ENCODE assay signal across 9 mouse cellular contexts in genomic region chr12:86973706-86974105, GRCm38 (mm10). TPM values are rescaled to one million over a fixed set of nuclear protein-coding genes. Genes with fewer than 3 reads are reported as not detected.
DNase-seq lines count a peak whose midpoint lies in the region; ATAC-seq and TF ChIP-seq lines count a peak whose summit lies in the region.
"Had no signal": no experiment of that assay in that cellular context is flagged by ENCODE, and none has a peak within 500 bp of the region (broad histone marks: within the 10 kb centered on the region; RNA-seq: fewer than 3 reads in every experiment).

No protein-coding gene starts in this region.

- no peak overlapping the region for H3K9ac ChIP-seq in heart, embryonic 15.5 days
- H3K9ac ChIP-seq in heart, adult 2 months (ENCODE audit: low read depth, low read length): no peak overlapping the region
- peak overlapping the region; percentile 47; the same call in 1 of the 2 replicates for H3K9ac ChIP-seq in neural tube, embryonic 13.5 days
- H3K9ac ChIP-seq in hindbrain, embryonic 14.5 days: no peak overlapping the region
- H3K9ac ChIP-seq in kidney, embryonic 15.5 days: no peak overlapping the region

- no peak overlapping the region for H3K4me3 ChIP-seq in heart, embryonic 15.5 days
- H3K4me3 ChIP-seq in heart, adult 2 months: no peak overlapping the region
- no peak overlapping the region for H3K4me3 ChIP-seq in neural tube, embryonic 13.5 days
- no peak overlapping the region for H3K4me3 ChIP-seq in hindbrain, embryonic 14.5 days (replicated peaks; ENCODE audit: low read length)
- no peak overlapping the region for H3K4me3 ChIP-seq in kidney, embryonic 15.5 days (replicated peaks)

- no peak for DNase-seq in heart, adult 2 months
- no peak for DNase-seq in neural tube, embryonic 10.5 days (ENCODE audit: extremely low spot score, low spot score)
- DNase-seq in hindbrain, embryonic 14.5 days (ENCODE audit: low spot score): no peak
- peak; percentile 84 for DNase-seq in telencephalon, adult 2 months (ENCODE audit: low read depth, low spot score)
- no peak for DNase-seq in thymus, postnatal 0 days (ENCODE audit: low spot score)

- intact Hi-C loops in heart, adult 2 months (cut with DNase I): loop anchor here (1.0 to 2.0 kb wide), 2 partner anchors 27 to 204 kb away; partner anchors contain the start of gene Cipc

- no peaks in the 10 kb centered on the region for H3K36me3 ChIP-seq in heart, embryonic 15.5 days
- H3K36me3 ChIP-seq in heart, adult 2 months (ENCODE audit: control insufficient read depth, insufficient read depth, low read length): no peaks in the 10 kb centered on the region
- H3K36me3 ChIP-seq in neural tube, embryonic 13.5 days: no peaks in the 10 kb centered on the region
- H3K36me3 ChIP-seq in hindbrain, embryonic 14.5 days (replicated peaks; ENCODE audit: control insufficient read depth, insufficient read depth): no peaks in the 10 kb centered on the region
- no peaks in the 10 kb centered on the region for H3K36me3 ChIP-seq in kidney, embryonic 15.5 days

- no peaks in the 10 kb centered on the region for H3K79me2 ChIP-seq in heart, adult 2 months (replicated peaks; ENCODE audit: control insufficient read depth, insufficient read depth, low read length)

- peak overlapping the region; percentile 46; the same call in 1 of the 2 replicates for H3K27ac ChIP-seq in heart, embryonic 15.5 days
- H3K27ac ChIP-seq in heart, adult 2 months: no peak overlapping the region
- H3K27ac ChIP-seq in neural tube, embryonic 13.5 days (replicated peaks): peak overlapping the region; percentile 87
- H3K27ac ChIP-seq in hindbrain, embryonic 14.5 days: peak overlapping the region; percentile 77
- H3K27ac ChIP-seq in kidney, embryonic 15.5 days: no peak overlapping the region

- TF ChIP-seq POLR2A in heart, adult 2 months (IDR thresholded peaks at IDR 0.05; ENCODE audit: insufficient read depth, low read depth, low read length): no peak

- WGBS in heart, embryonic 15.5 days: 31% methylated on average over 8 of the region's 8 CpGs
- 34% methylated on average over 8 of the region's 8 CpGs for WGBS in heart, adult 2 months
- WGBS in neural tube, embryonic 13.5 days: 51% methylated on average over 8 of the region's 8 CpGs
- WGBS in hindbrain, embryonic 14.5 days: 32% methylated on average over 8 of the region's 8 CpGs
- 44% methylated on average over 8 of the region's 8 CpGs for WGBS in kidney, embryonic 15.5 days

- no peak for ATAC-seq in heart, embryonic 15.5 days (replicated peaks; ENCODE audit: insufficient number of reproducible peaks, insufficient read depth, low FRiP score, low read depth)
- ATAC-seq in neural tube, embryonic 13.5 days (ENCODE audit: low read depth): no peak
- no peak for ATAC-seq in hindbrain, embryonic 14.5 days (ENCODE audit: low FRiP score)
- no peak for ATAC-seq in kidney, embryonic 15.5 days (replicated peaks; ENCODE audit: low FRiP score)

- H3K4me2 ChIP-seq in heart, embryonic 15.5 days: no peak overlapping the region
- H3K4me2 ChIP-seq in neural tube, embryonic 13.5 days: no peak overlapping the region
- peak overlapping the region; percentile 46; the same call in 1 of the 2 replicates for H3K4me2 ChIP-seq in hindbrain, embryonic 14.5 days (replicated peaks)
- H3K4me2 ChIP-seq in kidney, embryonic 15.5 days: no peak overlapping the region

- H3K9me3 ChIP-seq in heart, embryonic 15.5 days (replicated peaks): no peaks in the 10 kb centered on the region
- no peaks in the 10 kb centered on the region for H3K9me3 ChIP-seq in neural tube, embryonic 13.5 days
- no peaks in the 10 kb centered on the region for H3K9me3 ChIP-seq in hindbrain, embryonic 14.5 days (ENCODE audit: control insufficient read depth, low read length)
- no peaks in the 10 kb centered on the region for H3K9me3 ChIP-seq in kidney, embryonic 15.5 days (replicated peaks)

- no peak for TF ChIP-seq EP300 in heart, adult 2 months (IDR thresholded peaks at IDR 0.05; ENCODE audit: insufficient read depth, low read depth, low read length)

- no peak for TF ChIP-seq CTCF in heart, adult 2 months (IDR thresholded peaks at IDR 0.05)

- H3K4me1 ChIP-seq in heart, embryonic 15.5 days (replicated peaks): peaks cover 39% of the 10 kb centered on the region
- peaks cover 15% of the 10 kb centered on the region for H3K4me1 ChIP-seq in heart, adult 2 months (ENCODE audit: control insufficient read depth, insufficient read depth, low read length)
- peaks cover 57% of the 10 kb centered on the region for H3K4me1 ChIP-seq in neural tube, embryonic 13.5 days (replicated peaks)
- peaks cover 43% of the 10 kb centered on the region for H3K4me1 ChIP-seq in hindbrain, embryonic 14.5 days (replicated peaks; ENCODE audit: control insufficient read depth, insufficient read depth, low read length)
- peaks cover 34% of the 10 kb centered on the region for H3K4me1 ChIP-seq in kidney, embryonic 15.5 days

- H3K27me3 ChIP-seq in heart, embryonic 15.5 days: peaks cover 12% of the 10 kb centered on the region
- H3K27me3 ChIP-seq in heart, adult 2 months (ENCODE audit: control insufficient read depth, insufficient read depth, low read length): no peaks in the 10 kb centered on the region
- H3K27me3 ChIP-seq in neural tube, embryonic 13.5 days: peaks cover 15% of the 10 kb centered on the region
- no peaks in the 10 kb centered on the region for H3K27me3 ChIP-seq in hindbrain, embryonic 14.5 days (ENCODE audit: control insufficient read depth, insufficient read depth, low read length)
- H3K27me3 ChIP-seq in kidney, embryonic 15.5 days: peaks cover 12% of the 10 kb centered on the region

RNA-seq across cellular contexts. Expression of gene Zdhhc22, which starts 16.5 kb away (rescaled TPM):
- 0.06 TPM in 1 of 2 replicates, not detected in the other for polyA plus RNA-seq in heart, embryonic 15.5 days (2015; fragmentation: Nextera tagmentation; extraction: Ambion mirVana)
- not detected for total RNA-seq in heart, adult 2 months (2021)
- not detected in 2 replicates for polyA plus RNA-seq in heart, adult 2 months (2012; rRNA removed)
- 17.1 and 23.5 TPM in 2 replicates for polyA plus RNA-seq in neural tube, embryonic 13.5 days (2015; fragmentation: Nextera tagmentation; extraction: Ambion mirVana)
- polyA plus RNA-seq in hindbrain, embryonic 14.5 days (2014; fragmentation: Nextera tagmentation; extraction: Ambion mirVana): 14.9 and 15.6 TPM in 2 replicates
- 0.08 TPM in 1 of 2 replicates, not detected in the other for polyA plus RNA-seq in kidney, embryonic 15.5 days (2015; fragmentation: Nextera tagmentation; extraction: Ambion mirVana)
- polyA plus RNA-seq in thymus, postnatal 0 days (2015; fragmentation: Nextera tagmentation; extraction: Ambion mirVana): 0.05 TPM in 2 replicates

RNA-seq across cellular contexts. Expression of gene Cipc, which starts 26.9 kb away (rescaled TPM):
- 18.7 and 23.4 TPM in 2 replicates for polyA plus RNA-seq in heart, embryonic 15.5 days (2015; fragmentation: Nextera tagmentation; extraction: Ambion mirVana)
- total RNA-seq in heart, adult 2 months (2021): 10 to 100 TPM; 43.8 to 45.1 TPM
- polyA plus RNA-seq in heart, adult 2 months (2012; rRNA removed): 34.1 and 39.6 TPM in 2 replicates
- 39.2 and 45.6 TPM in 2 replicates for polyA plus RNA-seq in neural tube, embryonic 13.5 days (2015; fragmentation: Nextera tagmentation; extraction: Ambion mirVana)
- 46.8 and 52.1 TPM in 2 replicates for polyA plus RNA-seq in hindbrain, embryonic 14.5 days (2014; fragmentation: Nextera tagmentation; extraction: Ambion mirVana)
- polyA plus RNA-seq in kidney, embryonic 15.5 days (2015; fragmentation: Nextera tagmentation; extraction: Ambion mirVana): 20.9 and 22.7 TPM in 2 replicates
- 18.8 and 20.1 TPM in 2 replicates for polyA plus RNA-seq in thymus, postnatal 0 days (2015; fragmentation: Nextera tagmentation; extraction: Ambion mirVana)

RNA-seq across cellular contexts. Expression of gene Tmem63c, which starts 47.4 kb away (rescaled TPM):
- polyA plus RNA-seq in heart, embryonic 15.5 days (2015; fragmentation: Nextera tagmentation; extraction: Ambion mirVana): 0.05 and 0.10 TPM in 2 replicates
- total RNA-seq in heart, adult 2 months (2021): under 1 TPM; 0.08 to 0.09 TPM
- polyA plus RNA-seq in heart, adult 2 months (2012; rRNA removed): 0.14 and 0.38 TPM in 2 replicates
- 6.1 and 7.1 TPM in 2 replicates for polyA plus RNA-seq in neural tube, embryonic 13.5 days (2015; fragmentation: Nextera tagmentation; extraction: Ambion mirVana)
- 13.8 and 16.2 TPM in 2 replicates for polyA plus RNA-seq in hindbrain, embryonic 14.5 days (2014; fragmentation: Nextera tagmentation; extraction: Ambion mirVana)
- 0.06 and 0.10 TPM in 2 replicates for polyA plus RNA-seq in kidney, embryonic 15.5 days (2015; fragmentation: Nextera tagmentation; extraction: Ambion mirVana)
- polyA plus RNA-seq in thymus, postnatal 0 days (2015; fragmentation: Nextera tagmentation; extraction: Ambion mirVana): 0.05 and 0.13 TPM in 2 replicates
- polyA plus RNA-seq: liver, embryonic 11.5 days had no signal

Comparison
In these comparisons a context has a peak if more than half of its experiments do, and no peak if none do; other contexts are left out.
1. H3K27ac ChIP-seq: peak in heart, embryonic 15.5 days (single experiment), neural tube, embryonic 13.5 days (single experiment) and hindbrain, embryonic 14.5 days (single experiment); none in heart, adult 2 months (single experiment) and kidney, embryonic 15.5 days (single experiment).
2. RNA of gene Zdhhc22, which starts 16.5 kb away (polyA plus RNA-seq): 17.1 to 23.5 TPM in neural tube, embryonic 13.5 days and 14.9 to 15.6 TPM in hindbrain, embryonic 14.5 days; 0.08 TPM in kidney, embryonic 15.5 days, 0.05 TPM in thymus, postnatal 0 days, 0.06 TPM in heart, embryonic 15.5 days and not detected in heart, adult 2 months; every median in the first group is over 10 times any median in the second.